Mouse (Mus musculus): ENCODE measurements at regions not wholly inside any gene's neighbourhood (a gene's known extent, or its start where the extent isn't known, plus 50 kb on each side); places are given as distances from the start of the nearest gene placed in this dataset.

- TF ChIP-seq CTCF (conservative IDR thresholded peaks at IDR 0.05; ENCODE audit: low read length) (no peak), NANOG (IDR thresholded peaks at IDR 0.05; ENCODE audit: borderline replicate concordance, low read length) (no peak), POU5F1 (IDR thresholded peaks at IDR 0.05; ENCODE audit: borderline replicate concordance, low read length) (no peak)
Measured at GRCm38 (mm10) chr1:169224431-169224830, 306.8 kb downstream of the Nuf2 start.

Measured in E14TG2a.4 (cell line).